Mouse (Mus musculus): ENCODE measurements at regions not wholly inside any gene's neighbourhood (a gene's known extent, or its start where the extent isn't known, plus 50 kb on each side); places are given as distances from the start of the nearest gene placed in this dataset.

- DNase-seq (ENCODE audit: low spot score in 2 of 2): no peak
Observed at GRCm38 (mm10) chr1:71948686-71949085, 263.4 kb downstream of the Mreg start.

- no peak for DNase-seq (ENCODE audit: low spot score in 2 of 2)
Observed at GRCm38 (mm10) chr1:71947506-71947905, 264.6 kb downstream of the Mreg start.

- no peak for DNase-seq (ENCODE audit: low spot score in 2 of 2)
Observed at GRCm38 (mm10) chr1:71946911-71947310, 265.2 kb downstream of the Mreg start.

- DNase-seq (ENCODE audit: low spot score in 2 of 2): no peak
Observed at GRCm38 (mm10) chr1:71945070-71945469, 267.0 kb downstream of the Mreg start.

- DNase-seq (ENCODE audit: low spot score in 2 of 2): no peak
Observed at GRCm38 (mm10) chr1:71944531-71944930, 267.6 kb downstream of the Mreg start.

- DNase-seq (ENCODE audit: low spot score in 2 of 2): no peak
Observed at GRCm38 (mm10) chr1:71942145-71942544, 270.0 kb downstream of the Mreg start.

- DNase-seq (ENCODE audit: low spot score in 2 of 2): no peak
Observed at GRCm38 (mm10) chr1:71941688-71942087, 270.4 kb downstream of the Mreg start.

GRCm38 (mm10) chr1:71940900-71941299 lies 271.2 kb downstream of the Mreg start:
- DNase-seq (ENCODE audit: low spot score in 2 of 2): no peak

GRCm38 (mm10) chr1:71938323-71939007 lies 273.6 kb downstream of the Mreg start:
- DNase-seq (ENCODE audit: low spot score in 2 of 2): no peak

- no peak for DNase-seq (ENCODE audit: low spot score in 2 of 2)
Observed at GRCm38 (mm10) chr1:71937922-71938321, 274.2 kb downstream of the Mreg start.

GRCm38 (mm10) chr1:71937168-71937567 lies 274.9 kb downstream of the Mreg start:
- DNase-seq (ENCODE audit: low spot score in 2 of 2): no peak

GRCm38 (mm10) chr1:71936501-71937129 lies 275.5 kb downstream of the Mreg start:
- DNase-seq (ENCODE audit: low spot score in 2 of 2): no peak

GRCm38 (mm10) chr1:71925501-71925900 lies 272.5 kb upstream of the Fn1 start:
- no peak for DNase-seq (ENCODE audit: low spot score in 2 of 2)

GRCm38 (mm10) chr1:71924884-71925283 lies 271.9 kb upstream of the Fn1 start:
- no peak for DNase-seq (ENCODE audit: low spot score in 2 of 2)

GRCm38 (mm10) chr1:71923731-71924130 lies 270.7 kb upstream of the Fn1 start:
- DNase-seq (ENCODE audit: low spot score in 2 of 2): no peak

GRCm38 (mm10) chr1:71921456-71921855 lies 268.5 kb upstream of the Fn1 start:
- no peak for DNase-seq (ENCODE audit: low spot score in 2 of 2)

- DNase-seq (ENCODE audit: low spot score in 2 of 2): no peak
Observed at GRCm38 (mm10) chr1:71919891-71920290, 266.9 kb upstream of the Fn1 start.

- no peak for DNase-seq (ENCODE audit: low spot score in 2 of 2)
Observed at GRCm38 (mm10) chr1:71917021-71917420, 264.0 kb upstream of the Fn1 start.

- no peak for DNase-seq (ENCODE audit: low spot score in 2 of 2)
Observed at GRCm38 (mm10) chr1:71914439-71914838, 261.4 kb upstream of the Fn1 start.

GRCm38 (mm10) chr1:71913221-71913620 lies 260.2 kb upstream of the Fn1 start:
- DNase-seq (ENCODE audit: low spot score in 2 of 2): no peak

GRCm38 (mm10) chr1:71912441-71912840 lies 259.4 kb upstream of the Fn1 start:
- DNase-seq (ENCODE audit: low spot score in 2 of 2): no peak

GRCm38 (mm10) chr1:71910125-71910524 lies 257.1 kb upstream of the Fn1 start:
- no peak for DNase-seq (ENCODE audit: low spot score in 2 of 2)

GRCm38 (mm10) chr1:71909508-71910124 lies 256.6 kb upstream of the Fn1 start:
- DNase-seq (ENCODE audit: low spot score in 2 of 2): no peak
